Mouse (Mus musculus): Measurements from ENCODE around the gene Fcrla. TPM values are rescaled to one million over a fixed set of nuclear protein-coding genes. Genes with fewer than 3 reads are reported as not detected.
A peak's percentile ranks its signal among the peaks of the same experiment; 100 is the strongest.

The Fcrla gene
- polyA plus RNA-seq, 1 experiment from 2014 or later = not detected

DNA sequence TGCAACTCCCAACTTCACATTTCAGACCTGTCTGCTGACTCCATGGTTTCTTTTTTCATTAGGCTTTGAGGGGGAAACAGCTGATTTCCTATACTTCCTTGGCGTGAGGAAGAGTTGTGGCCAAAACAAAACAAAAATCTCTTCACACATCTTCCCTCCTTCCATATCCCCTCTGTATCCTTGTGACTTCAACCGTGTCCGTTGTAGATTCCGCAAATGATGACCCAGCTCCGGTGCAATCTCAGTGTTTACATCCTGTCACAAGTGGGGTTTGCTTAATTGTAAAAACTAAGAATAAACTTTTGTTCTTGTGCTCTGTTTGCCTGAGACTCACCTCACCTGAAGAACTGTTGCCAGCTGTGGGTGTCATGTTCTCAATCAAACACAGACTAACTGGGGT is 23.9 kb downstream of the Fcrla start:
- Histone ChIP-seq H3K27ac (replicated peaks) (0 out of 2 replicates have a peak overlapping the region, but pooled peaks have one; percentile 12), H3K4me3 (replicated peaks) (no peak overlapping the region), H3K36me3 (no peaks in the 10 kb centered on the region), H3K9me3 (replicated peaks) (no peaks in the 10 kb centered on the region), H3K4me1 (peaks cover 19% of the 10 kb centered on the region), H3K9ac (no peak overlapping the region), H3K4me2 (replicated peaks) (no peak overlapping the region), H3K27me3 (peaks cover 32% of the 10 kb centered on the region)
- 61% methylated on average over 5 of the region's 5 CpGs for WGBS
- no peak for ATAC-seq (ENCODE audit: insufficient number of reproducible peaks, low FRiP score, low TSS enrichment, low read depth)

DNA sequence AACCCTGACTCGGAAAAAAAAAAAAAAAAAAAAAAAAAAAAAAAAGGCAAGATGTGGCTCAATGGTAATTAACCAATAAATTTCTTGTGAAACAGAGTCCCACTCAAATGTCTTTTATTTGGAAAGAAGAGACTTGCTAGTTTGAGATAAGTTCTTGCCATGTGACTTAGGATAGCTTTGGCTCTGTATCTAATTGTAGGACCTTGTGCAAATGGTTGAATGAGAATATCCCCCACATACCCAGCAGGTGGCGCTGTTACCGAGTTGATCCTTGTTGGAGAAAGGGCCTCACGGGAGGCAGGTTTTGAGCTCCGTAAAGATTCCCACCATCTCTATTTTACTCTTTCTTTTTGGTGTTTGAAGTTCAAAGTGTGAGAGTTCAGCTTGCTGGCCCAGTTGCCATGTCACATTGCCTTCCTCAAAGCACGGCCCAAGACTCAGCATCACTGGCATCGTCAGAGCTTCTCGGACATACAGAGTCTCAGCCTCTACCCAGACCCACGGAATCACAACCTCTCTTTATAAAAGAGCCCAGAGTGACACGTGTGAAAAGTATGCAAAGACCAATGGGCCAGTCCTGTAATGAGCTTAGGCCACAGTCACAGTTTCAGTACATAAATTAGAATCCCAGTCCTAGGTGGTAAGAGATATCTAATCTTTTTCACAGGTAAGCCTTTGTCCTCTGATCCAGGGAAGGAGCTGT is 25.7 kb downstream of the Fcrla start:
- no peak for ATAC-seq (ENCODE audit: insufficient number of reproducible peaks, low FRiP score, low TSS enrichment, low read depth)
- H3K4me3 ChIP-seq (replicated peaks) = 0 out of 2 replicates have a peak overlapping the region, but pooled peaks have one; percentile 15
- no peak overlapping the region for H3K27ac ChIP-seq (replicated peaks)
- no peaks in the 10 kb centered on the region for H3K36me3 ChIP-seq
- WGBS = 32% methylated on average over 10 of the region's 10 CpGs
- no peaks in the 10 kb centered on the region for H3K9me3 ChIP-seq (replicated peaks)
- H3K4me1 ChIP-seq = peaks cover 6% of the 10 kb centered on the region; the same call in 1 of the 2 replicates
- H3K27me3 ChIP-seq = peaks cover 15% of the 10 kb centered on the region
- H3K4me2 ChIP-seq (replicated peaks) = 0 out of 2 replicates have a peak overlapping the region, but pooled peaks have one; percentile 24
- H3K9ac ChIP-seq = no peak overlapping the region

DNA sequence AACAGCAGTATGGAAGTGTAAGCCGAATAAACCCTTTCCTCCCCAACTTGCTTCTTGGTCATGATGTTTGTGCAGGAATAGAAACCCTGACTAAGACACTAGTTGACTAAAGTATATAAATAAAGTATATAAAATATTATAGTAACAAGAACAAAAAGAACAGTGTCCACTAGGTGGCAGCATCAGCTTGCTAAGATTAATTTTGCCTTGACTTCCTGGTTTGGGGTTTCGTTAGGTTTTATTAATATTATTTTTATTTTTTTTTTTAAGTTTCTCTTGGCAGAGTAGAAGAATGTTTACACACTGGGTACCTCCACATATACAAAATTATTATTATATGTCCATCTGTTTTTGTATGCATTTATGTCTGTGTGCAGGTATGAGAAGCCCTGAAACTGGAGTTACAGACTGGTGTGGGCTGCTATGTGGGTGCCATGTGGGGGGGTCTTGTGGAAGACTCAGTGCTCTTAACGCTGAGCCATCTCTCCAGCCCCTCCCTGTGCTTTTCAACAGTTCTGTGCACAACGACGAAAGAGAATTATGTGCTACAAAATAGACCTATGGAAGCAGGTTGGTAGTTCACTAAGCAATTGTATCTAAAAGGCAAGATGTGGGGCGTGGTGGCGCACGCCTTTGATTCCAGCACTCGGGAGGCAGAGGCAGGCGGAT is 26.4 kb downstream of the Fcrla start:
- Histone ChIP-seq H3K9ac (no peak overlapping the region), H3K36me3 (no peaks in the 10 kb centered on the region), H3K4me2 (replicated peaks) (peak overlapping the region; percentile 5; the same call in 1 of the 2 replicates), H3K27me3 (peaks cover 9% of the 10 kb centered on the region; the same call in 1 of the 2 replicates), H3K9me3 (replicated peaks) (no peaks in the 10 kb centered on the region), H3K27ac (replicated peaks) (no peak overlapping the region), H3K4me3 (replicated peaks) (no peak overlapping the region), H3K4me1 (peaks cover 6% of the 10 kb centered on the region; the same call in 1 of the 2 replicates)
- ATAC-seq (ENCODE audit: insufficient number of reproducible peaks, low FRiP score, low TSS enrichment, low read depth) = no peak
- 29% methylated on average over 10 of the region's 10 CpGs for WGBS

DNA sequence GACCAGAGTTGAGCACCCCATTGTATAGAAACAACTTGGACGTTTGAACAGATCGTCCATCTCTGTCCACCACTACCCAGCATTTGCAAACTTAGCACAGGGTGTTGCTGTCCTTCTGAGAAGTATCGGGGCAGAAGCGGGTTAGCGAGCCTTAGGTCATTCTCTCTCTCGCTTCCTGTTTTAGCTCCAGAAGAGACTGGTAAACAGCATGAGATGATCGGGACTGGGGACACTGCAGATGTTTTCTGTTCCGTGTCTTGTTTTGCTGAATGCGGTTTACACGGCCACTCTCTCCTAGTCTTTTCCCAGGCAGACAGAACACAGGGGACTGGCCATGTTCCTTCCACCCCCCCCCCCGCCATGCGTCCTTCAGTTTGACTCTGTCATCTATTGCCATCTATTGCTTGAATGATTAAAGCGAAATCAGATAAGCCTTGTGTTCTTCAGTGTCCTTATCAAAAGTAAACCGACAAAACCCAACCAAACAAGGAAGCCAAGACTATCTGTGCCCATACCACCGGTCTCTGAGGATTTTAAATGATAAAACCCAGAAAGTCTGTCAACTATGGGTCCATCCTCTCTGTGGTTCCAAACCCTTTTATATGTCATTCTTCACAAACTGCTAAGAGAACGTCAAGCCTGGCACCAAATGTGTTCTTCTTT is 28.8 kb downstream of the Fcrla start:
- Histone ChIP-seq H3K27me3 (peaks cover 6% of the 10 kb centered on the region; the same call in 1 of the 2 replicates), H3K9ac (no peak overlapping the region), H3K4me2 (replicated peaks) (no peak overlapping the region), H3K27ac (replicated peaks) (no peak overlapping the region), H3K9me3 (replicated peaks) (no peaks in the 10 kb centered on the region), H3K4me1 (peaks cover 6% of the 10 kb centered on the region; the same call in 1 of the 2 replicates), H3K4me3 (replicated peaks) (no peak overlapping the region), H3K36me3 (no peaks in the 10 kb centered on the region)
- 74% methylated on average over 16 of the region's 16 CpGs for WGBS
- no peak for ATAC-seq (ENCODE audit: insufficient number of reproducible peaks, low FRiP score, low TSS enrichment, low read depth)

DNA sequence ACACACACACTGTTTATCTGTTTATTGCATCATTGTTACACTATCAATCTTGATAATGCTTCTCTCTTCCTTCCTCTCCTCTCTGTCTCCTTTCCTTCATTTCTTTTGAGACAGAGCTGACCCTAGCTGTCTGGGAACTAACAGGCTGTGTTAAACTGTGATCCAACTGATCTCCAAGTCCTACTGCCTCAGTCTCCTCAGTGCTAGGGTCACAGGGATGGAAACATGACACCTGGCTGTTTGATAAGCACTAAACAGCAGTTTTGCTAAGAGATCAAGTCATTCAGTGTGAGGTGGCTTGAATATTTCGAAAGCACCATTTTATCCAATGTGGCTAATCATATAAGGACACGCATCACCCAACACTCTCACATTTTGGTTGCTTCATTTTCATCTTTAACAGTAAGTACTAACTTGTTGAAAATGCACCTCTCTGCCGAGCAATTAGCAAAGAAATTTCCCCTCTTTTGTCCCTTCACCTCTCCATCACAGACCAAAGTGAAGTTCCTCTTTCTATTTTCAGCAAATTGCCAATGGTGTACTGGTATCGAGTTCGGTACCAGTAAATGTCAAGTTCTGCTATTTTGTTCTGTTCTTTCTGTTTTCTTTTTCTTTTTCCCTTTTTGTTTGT is 30.6 kb downstream of the Fcrla start:
- Histone ChIP-seq H3K27ac (replicated peaks) (no peak overlapping the region), H3K4me3 (replicated peaks) (no peak overlapping the region), H3K9me3 (replicated peaks) (no peaks in the 10 kb centered on the region), H3K4me1 (no peaks in the 10 kb centered on the region), H3K36me3 (no peaks in the 10 kb centered on the region), H3K9ac (no peak overlapping the region), H3K4me2 (replicated peaks) (no peak overlapping the region), H3K27me3 (peaks cover 6% of the 10 kb centered on the region; the same call in 1 of the 2 replicates)
- no peak for ATAC-seq (ENCODE audit: insufficient number of reproducible peaks, low FRiP score, low TSS enrichment, low read depth)
- WGBS = 77% methylated on average over 5 of the region's 5 CpGs

DNA sequence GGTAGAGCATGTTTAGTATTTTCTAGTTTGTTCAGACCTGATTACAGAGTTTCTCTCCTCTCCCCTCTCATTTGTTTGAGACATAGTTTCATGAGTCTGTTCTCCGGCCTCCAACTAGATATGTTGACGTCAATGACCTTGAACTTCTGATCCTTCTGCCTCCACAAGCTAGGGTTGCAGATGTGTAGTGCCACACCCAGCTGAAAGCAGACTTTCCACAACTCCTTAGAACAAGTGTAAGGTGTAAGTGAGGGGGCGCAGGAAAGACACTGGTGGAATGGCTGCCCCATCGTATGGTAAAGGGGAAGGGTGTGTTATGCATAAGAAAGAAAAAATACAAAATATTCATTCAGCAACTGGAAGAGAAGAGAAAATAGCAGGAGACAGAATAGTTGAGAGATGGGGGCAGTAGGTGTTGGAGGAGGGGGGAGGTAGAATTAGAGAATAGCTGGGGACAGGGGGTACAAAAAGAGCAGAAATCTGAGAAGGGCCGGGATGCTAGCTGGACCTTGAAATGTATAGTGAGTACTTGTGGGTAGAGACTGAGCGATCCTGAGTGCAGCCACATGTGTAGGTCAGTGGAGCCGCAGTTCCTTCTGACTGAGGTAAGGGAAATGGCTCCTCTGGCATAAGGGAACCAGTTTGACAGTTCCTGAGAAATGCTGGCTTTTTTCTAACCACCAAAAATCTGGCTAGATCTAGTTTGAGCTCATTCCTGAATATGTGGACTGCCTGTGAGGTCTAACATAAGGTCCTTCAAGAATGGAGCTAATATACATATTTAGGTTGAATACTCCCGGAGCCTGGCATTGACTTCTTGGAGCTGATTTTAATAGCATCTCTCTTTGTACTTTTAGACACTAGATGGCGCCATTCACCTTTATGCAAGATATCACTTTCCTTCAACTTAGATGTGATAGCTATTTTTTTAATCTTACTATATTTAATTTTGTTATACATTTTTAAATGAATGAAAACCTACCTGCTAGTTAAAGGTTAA is 32.5 kb downstream of the Fcrla start:
- Histone ChIP-seq H3K9me3 (replicated peaks) (no peaks in the 10 kb centered on the region), H3K27ac (replicated peaks) (no peak overlapping the region), H3K4me1 (no peaks in the 10 kb centered on the region), H3K36me3 (no peaks in the 10 kb centered on the region), H3K4me3 (replicated peaks) (no peak overlapping the region), H3K4me2 (replicated peaks) (no peak overlapping the region), H3K27me3 (peaks cover 5% of the 10 kb centered on the region; the same call in 1 of the 2 replicates), H3K9ac (no peak overlapping the region)
- ATAC-seq (ENCODE audit: insufficient number of reproducible peaks, low FRiP score, low TSS enrichment, low read depth) = no peak
- 57% methylated on average over 9 of the region's 9 CpGs for WGBS

DNA sequence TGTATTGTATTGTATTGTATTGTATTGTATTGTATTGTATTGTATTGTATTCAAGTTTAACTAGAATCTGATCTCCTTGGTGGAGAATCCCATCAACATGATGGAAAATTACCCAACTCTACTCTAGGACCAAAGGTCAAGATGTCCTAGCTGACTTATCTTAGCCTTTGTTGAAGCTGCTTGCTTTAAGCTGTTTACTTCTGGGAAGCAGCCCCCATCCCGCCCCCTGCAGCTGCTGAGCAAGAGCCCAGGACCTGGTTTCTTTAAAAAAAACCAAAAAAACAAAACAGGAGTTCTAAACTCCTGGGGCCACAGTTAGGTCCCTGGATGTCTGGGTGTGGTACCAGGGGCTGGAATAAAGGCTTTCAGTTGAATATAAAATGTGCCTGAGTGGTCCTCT is 35.1 kb downstream of the Fcrla start:
- Histone ChIP-seq H3K36me3 (no peaks in the 10 kb centered on the region), H3K27ac (replicated peaks) (no peak overlapping the region), H3K9me3 (replicated peaks) (no peaks in the 10 kb centered on the region), H3K27me3 (no peaks in the 10 kb centered on the region), H3K4me2 (replicated peaks) (no peak overlapping the region), H3K9ac (no peak overlapping the region), H3K4me1 (no peaks in the 10 kb centered on the region), H3K4me3 (replicated peaks) (no peak overlapping the region)
- WGBS = 54% methylated on average over 1 of the region's 1 CpGs
- ATAC-seq (ENCODE audit: insufficient number of reproducible peaks, low FRiP score, low TSS enrichment, low read depth) = no peak

DNA sequence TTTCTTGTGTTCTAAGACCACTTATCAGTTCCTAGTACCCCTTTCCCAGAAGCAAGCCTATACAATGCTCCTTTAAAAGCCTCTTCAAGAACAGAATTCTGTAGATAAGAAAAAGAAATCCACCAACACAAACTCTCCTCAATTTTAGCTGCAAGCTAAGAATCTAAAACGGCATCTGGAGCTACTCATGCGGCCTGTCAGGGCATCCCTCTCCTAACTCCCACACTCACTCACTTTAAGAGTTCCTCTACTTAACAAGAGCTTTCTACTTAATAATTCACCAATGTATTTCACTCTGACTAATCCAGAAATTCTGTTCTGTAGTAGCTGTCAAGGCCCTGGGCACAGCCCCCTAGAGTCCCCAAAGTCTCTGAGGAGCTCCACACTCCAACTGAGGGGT is 35.7 kb downstream of the Fcrla start:
- Histone ChIP-seq H3K4me2 (replicated peaks) (no peak overlapping the region), H3K9me3 (replicated peaks) (no peaks in the 10 kb centered on the region), H3K36me3 (no peaks in the 10 kb centered on the region), H3K4me3 (replicated peaks) (no peak overlapping the region), H3K27me3 (no peaks in the 10 kb centered on the region), H3K27ac (replicated peaks) (no peak overlapping the region), H3K9ac (no peak overlapping the region), H3K4me1 (no peaks in the 10 kb centered on the region)
- no peak for ATAC-seq (ENCODE audit: insufficient number of reproducible peaks, low FRiP score, low TSS enrichment, low read depth)
- WGBS = 52% methylated on average over 2 of the region's 2 CpGs

DNA sequence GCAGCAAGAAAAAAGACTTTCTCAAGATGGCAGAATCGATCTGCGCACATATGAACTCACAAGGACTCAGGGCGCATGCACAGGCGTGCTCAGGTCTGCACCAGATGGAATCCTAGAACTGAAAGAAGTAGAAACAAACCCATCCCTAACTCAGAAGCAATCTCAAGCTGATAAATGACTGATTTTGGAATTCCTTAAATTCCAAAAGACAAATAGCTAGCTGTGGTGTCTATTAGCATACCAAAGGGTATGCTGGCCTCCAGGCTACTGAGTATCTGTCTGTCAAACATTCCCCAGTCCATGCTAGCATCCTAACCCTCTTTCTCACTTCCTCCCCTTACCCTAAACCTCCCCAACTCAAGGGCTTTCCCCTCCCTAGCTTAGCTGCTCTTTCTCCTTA is 38.1 kb downstream of the Fcrla start:
- H3K27me3 ChIP-seq = no peaks in the 10 kb centered on the region
- no peak overlapping the region for H3K27ac ChIP-seq (replicated peaks)
- no peak for ATAC-seq (ENCODE audit: insufficient number of reproducible peaks, low FRiP score, low TSS enrichment, low read depth)
- H3K4me3 ChIP-seq (replicated peaks) = no peak overlapping the region
- H3K4me2 ChIP-seq (replicated peaks) = no peak overlapping the region
- H3K9ac ChIP-seq = no peak overlapping the region
- no peaks in the 10 kb centered on the region for H3K9me3 ChIP-seq (replicated peaks)
- 47% methylated on average over 4 of the region's 4 CpGs for WGBS
- H3K36me3 ChIP-seq = no peaks in the 10 kb centered on the region
- peaks cover 3% of the 10 kb centered on the region; the same call in 1 of the 2 replicates for H3K4me1 ChIP-seq

DNA sequence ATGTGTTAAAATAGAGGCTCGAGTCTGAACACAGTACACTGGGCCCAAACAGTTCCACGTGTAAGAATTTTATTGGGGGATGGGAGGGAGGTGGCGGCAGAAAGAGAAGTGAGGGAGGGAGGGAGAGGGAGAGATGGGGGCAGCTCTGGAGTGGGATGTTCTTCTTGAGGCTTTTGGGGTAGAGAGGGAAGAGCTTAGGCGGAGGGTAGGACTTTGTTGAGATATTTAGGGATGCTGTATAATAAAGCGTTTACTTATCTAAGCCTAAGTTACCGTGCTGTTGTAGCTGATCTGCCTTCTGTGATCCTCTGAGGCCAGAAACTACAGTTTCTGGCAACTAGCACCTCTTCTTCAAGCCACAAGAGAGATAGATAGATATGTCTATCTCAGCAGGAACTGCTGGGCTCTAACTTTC is 41.3 kb downstream of the Fcrla start:
- WGBS = 46% methylated on average over 6 of the region's 6 CpGs

More for the DNA sequence above, 41.3 kb downstream of the Fcrla start:
- H3K9me3 ChIP-seq (replicated peaks) = no peaks in the 10 kb centered on the region
- H3K4me1 ChIP-seq = peaks cover 11% of the 10 kb centered on the region; the same call in 1 of the 2 replicates
- no peak overlapping the region for H3K9ac ChIP-seq
- H3K4me2 ChIP-seq (replicated peaks) = no peak overlapping the region
- no peak for ATAC-seq (ENCODE audit: insufficient number of reproducible peaks, low FRiP score, low TSS enrichment, low read depth)
- H3K36me3 ChIP-seq = peaks cover 2% of the 10 kb centered on the region; the same call in 1 of the 2 replicates
- H3K4me3 ChIP-seq (replicated peaks) = no peak overlapping the region
- no peak overlapping the region for H3K27ac ChIP-seq (replicated peaks)
- H3K27me3 ChIP-seq = no peaks in the 10 kb centered on the region
